Mouse (Mus musculus): ENCODE results near the gene Zfp106. TPM values are rescaled to one million over a fixed set of nuclear protein-coding genes. Genes with fewer than 3 reads are reported as not detected.

The Zfp106 gene
- 275 and 287 TPM in 2 replicates for polyA plus RNA-seq (2011; ENCODE audit: insufficient read depth, insufficient read length, low read depth, missing spikeins)

GRCm38 (mm10) chr2:120563235-120563990, at the start of gene Zfp106:
Gene Zfp106 (minus strand): TSS chr2:120563843.
- TF ChIP-seq POLR2A (IDR thresholded peaks at IDR 0.05; ENCODE audit: insufficient read depth, low read length) (no peak), CTCF (IDR thresholded peaks at IDR 0.05; ENCODE audit: low read depth, low read length) (no peak), EP300 (IDR thresholded peaks at IDR 0.05; ENCODE audit: insufficient read depth, low read depth, low read length) (no peak)
- Histone ChIP-seq H3K27me3 (ENCODE audit: control insufficient read depth, insufficient read depth, low read length, poor library complexity, severe bottlenecking) (no peaks in the 10 kb centered on the region), H3K4me1 (ENCODE audit: control insufficient read depth, insufficient read depth, low read length) (no peaks in the 10 kb centered on the region), H3K4me3 (ENCODE audit: low read depth, low read length) (peak within 1 kb of the TSS; percentile 82), H3K36me3 (ENCODE audit: control insufficient read depth, insufficient read depth, low read length, poor library complexity, severe bottlenecking) (peaks cover 12% of the 10 kb centered on the region), H3K9me3 (replicated peaks; ENCODE audit: control insufficient read depth, insufficient read depth, low read length, poor library complexity, severe bottlenecking) (no peaks in the 10 kb centered on the region), H3K9ac (ENCODE audit: low read depth, poor library complexity, severe bottlenecking) (peak within 1 kb of the TSS; percentile 74), H3K27ac (ENCODE audit: insufficient read depth, low read length) (peak within 1 kb of the TSS; percentile 59)

- peak within 1 kb of the TSS; percentile 79 for H3K4me3 ChIP-seq (ENCODE audit: low read depth, low read length)
- no peaks in the 10 kb centered on the region for H3K27me3 ChIP-seq (ENCODE audit: control insufficient read depth, insufficient read depth, low read length, poor library complexity, severe bottlenecking)
- TF ChIP-seq CTCF (IDR thresholded peaks at IDR 0.05; ENCODE audit: low read depth, low read length) (no peak), POLR2A (IDR thresholded peaks at IDR 0.05; ENCODE audit: insufficient read depth, low read length) (peak; percentile 77)
- no peaks in the 10 kb centered on the region for H3K4me1 ChIP-seq (ENCODE audit: control insufficient read depth, insufficient read depth, low read length)
- peaks cover 9% of the 10 kb centered on the region; the same call in 1 of the 2 replicates for H3K36me3 ChIP-seq (ENCODE audit: control insufficient read depth, insufficient read depth, low read length, poor library complexity, severe bottlenecking)
- peak within 1 kb of the TSS; percentile 34 for H3K9ac ChIP-seq (ENCODE audit: low read depth, poor library complexity, severe bottlenecking)
- no peaks in the 10 kb centered on the region for H3K9me3 ChIP-seq (replicated peaks; ENCODE audit: control insufficient read depth, insufficient read depth, low read length, poor library complexity, severe bottlenecking)
- H3K27ac ChIP-seq (ENCODE audit: insufficient read depth, low read length): peak within 1 kb of the TSS; percentile 59; the same call in 1 of the 2 replicates
These were observed 45.4 kb upstream of the Zfp106 start, which contains the start of the genes Haus2 and Lrrc57 for GRCm38 (mm10) chr2:120608830-120609723. Gene Haus2 (plus strand): TSS chr2:120609383. Gene Lrrc57 (minus strand): TSS chr2:120609520.

GRCm38 (mm10) chr2:120606021-120606690, 42.5 kb upstream of the Zfp106 start:
- Histone ChIP-seq H3K36me3 (ENCODE audit: control insufficient read depth, insufficient read depth, low read length, poor library complexity, severe bottlenecking) (no peaks in the 10 kb centered on the region; the same call in 1 of the 2 replicates), H3K9me3 (replicated peaks; ENCODE audit: control insufficient read depth, insufficient read depth, low read length, poor library complexity, severe bottlenecking) (no peaks in the 10 kb centered on the region), H3K4me3 (ENCODE audit: low read depth, low read length) (no peak overlapping the region), H3K27me3 (ENCODE audit: control insufficient read depth, insufficient read depth, low read length, poor library complexity, severe bottlenecking) (no peaks in the 10 kb centered on the region), H3K9ac (ENCODE audit: low read depth, poor library complexity, severe bottlenecking) (no peak overlapping the region), H3K4me1 (ENCODE audit: control insufficient read depth, insufficient read depth, low read length) (no peaks in the 10 kb centered on the region), H3K27ac (ENCODE audit: insufficient read depth, low read length) (no peak overlapping the region)
- no peak for TF ChIP-seq CTCF (IDR thresholded peaks at IDR 0.05; ENCODE audit: low read depth, low read length)
- no peak for TF ChIP-seq POLR2A (IDR thresholded peaks at IDR 0.05; ENCODE audit: insufficient read depth, low read length)
- no peak for TF ChIP-seq EP300 (IDR thresholded peaks at IDR 0.05; ENCODE audit: insufficient read depth, low read depth, low read length)

GRCm38 (mm10) chr2:120599506-120599905, 35.9 kb upstream of the Zfp106 start:
- no peaks in the 10 kb centered on the region for H3K4me1 ChIP-seq (ENCODE audit: control insufficient read depth, insufficient read depth, low read length)
- no peak overlapping the region for H3K4me3 ChIP-seq (ENCODE audit: low read depth, low read length)
- H3K36me3 ChIP-seq (ENCODE audit: control insufficient read depth, insufficient read depth, low read length, poor library complexity, severe bottlenecking): peaks cover 10% of the 10 kb centered on the region
- H3K27me3 ChIP-seq (ENCODE audit: control insufficient read depth, insufficient read depth, low read length, poor library complexity, severe bottlenecking): no peaks in the 10 kb centered on the region
- no peaks in the 10 kb centered on the region for H3K9me3 ChIP-seq (replicated peaks; ENCODE audit: control insufficient read depth, insufficient read depth, low read length, poor library complexity, severe bottlenecking)
- H3K9ac ChIP-seq (ENCODE audit: low read depth, poor library complexity, severe bottlenecking): no peak overlapping the region
- no peak overlapping the region for H3K27ac ChIP-seq (ENCODE audit: insufficient read depth, low read length)
- TF ChIP-seq CTCF (IDR thresholded peaks at IDR 0.05; ENCODE audit: low read depth, low read length): no peak
- no peak for TF ChIP-seq POLR2A (IDR thresholded peaks at IDR 0.05; ENCODE audit: insufficient read depth, low read length)
- no peak for TF ChIP-seq EP300 (IDR thresholded peaks at IDR 0.05; ENCODE audit: insufficient read depth, low read depth, low read length)

GRCm38 (mm10) chr2:120597734-120598133, 34.1 kb upstream of the Zfp106 start:
- Histone ChIP-seq H3K9ac (ENCODE audit: low read depth, poor library complexity, severe bottlenecking) (no peak overlapping the region), H3K4me3 (ENCODE audit: low read depth, low read length) (no peak overlapping the region), H3K27me3 (ENCODE audit: control insufficient read depth, insufficient read depth, low read length, poor library complexity, severe bottlenecking) (no peaks in the 10 kb centered on the region), H3K36me3 (ENCODE audit: control insufficient read depth, insufficient read depth, low read length, poor library complexity, severe bottlenecking) (peaks cover 12% of the 10 kb centered on the region), H3K9me3 (replicated peaks; ENCODE audit: control insufficient read depth, insufficient read depth, low read length, poor library complexity, severe bottlenecking) (no peaks in the 10 kb centered on the region), H3K4me1 (ENCODE audit: control insufficient read depth, insufficient read depth, low read length) (no peaks in the 10 kb centered on the region), H3K27ac (ENCODE audit: insufficient read depth, low read length) (no peak overlapping the region)
- TF ChIP-seq EP300 (IDR thresholded peaks at IDR 0.05; ENCODE audit: insufficient read depth, low read depth, low read length) (no peak), POLR2A (IDR thresholded peaks at IDR 0.05; ENCODE audit: insufficient read depth, low read length) (no peak)
